Mouse (Mus musculus) spleen, adult 2 months (tissue): ENCODE measurements around the gene Hmox2.

Experiments
- CTCF ChIP-seq: fragments of 200-500 bp; IDR thresholded peaks from 2 replicates; pipeline ENCODE4 v1.5.1; 2011; ENCODE audit warnings: mild to moderate bottlenecking, inconsistent platforms; ENCODE audit not compliant: insufficient read depth, insufficient read length, insufficient replicate concordance; ENCODE audit errors: extremely low read depth
- POLR2A ChIP-seq: fragments of 200-500 bp; IDR thresholded peaks from 2 replicates; pipeline ENCODE4 v1.6.1; 2011; ENCODE audit warnings: low read depth, low read length, inconsistent platforms

DNA sequence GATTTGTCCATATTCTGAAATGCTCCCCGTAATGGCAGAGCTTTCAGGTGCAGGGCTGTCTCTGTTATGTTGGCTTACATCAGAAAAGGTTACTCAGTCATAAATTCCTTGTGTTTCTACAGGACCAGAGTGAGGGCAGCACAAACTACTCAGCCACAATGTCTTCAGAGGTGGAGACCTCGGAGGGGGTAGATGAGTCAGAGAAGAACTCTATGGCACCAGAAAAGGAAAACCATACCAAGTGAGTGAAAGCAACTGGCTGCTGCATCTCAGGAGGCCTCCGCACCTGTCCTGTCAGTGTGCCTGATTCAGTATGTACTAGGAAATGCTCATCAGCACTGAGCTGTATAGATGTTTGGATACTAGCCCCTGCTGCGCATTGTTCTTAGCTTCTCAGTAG, 36.3 kb downstream of the Hmox2 start:
- TF ChIP-seq POLR2A (no peak), CTCF (no peak)
